Mouse (Mus musculus): ENCODE measurements around the gene Ctnnb1. TPM values are rescaled to one million over a fixed set of nuclear protein-coding genes. Genes with fewer than 3 reads are reported as not detected.
"Not testable (repeated sequence)": the region's sequence is repeated elsewhere in the genome, so short reads cannot be mapped to it uniquely, and the experiment has no call there.

Gene Ctnnb1
- polyA plus RNA-seq, 1 experiment from 2014 or later, result 702 TPM

DNA sequence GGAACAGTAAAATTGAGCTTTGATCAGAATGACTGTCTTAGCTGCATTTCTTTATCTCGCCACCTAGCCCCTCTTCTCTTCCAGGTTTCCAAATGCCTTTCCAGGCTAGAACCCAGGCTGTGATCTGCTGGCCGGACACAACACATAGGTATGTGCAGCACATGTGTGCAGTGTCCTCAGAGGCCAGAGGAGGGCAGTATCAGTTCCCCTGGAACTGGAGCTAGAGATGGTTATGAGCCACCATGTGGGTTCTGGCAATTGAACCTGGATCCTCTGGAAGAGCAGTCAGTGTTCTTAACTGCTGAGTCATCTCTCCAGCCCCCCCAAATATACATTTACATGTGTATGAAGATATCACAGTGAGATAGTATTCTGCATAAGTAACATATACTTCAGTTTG lies 11.4 kb upstream of the Ctnnb1 start:
- not testable (repeated sequence) for ATAC-seq (ENCODE audit: low FRiP score, low TSS enrichment); H3K4me2 ChIP-seq (ENCODE audit: low read length); H3K9me3 ChIP-seq (ENCODE audit: control insufficient read depth, low read length); H3K4me1 ChIP-seq (ENCODE audit: control insufficient read depth, insufficient read depth, low read length); H3K27me3 ChIP-seq (ENCODE audit: control insufficient read depth, insufficient read depth, low read length); H3K4me3 ChIP-seq (replicated peaks; ENCODE audit: low read depth, low read length); H3K9ac ChIP-seq (replicated peaks; ENCODE audit: low read length); H3K36me3 ChIP-seq (ENCODE audit: control insufficient read depth, insufficient read depth, low read length); DNase-seq; H3K27ac ChIP-seq (replicated peaks; ENCODE audit: low read depth, low read length)
- 95% methylated on average over 2 of the region's 2 CpGs for WGBS

GRCm38 (mm10) chr9:120918211-120918610 lies 10.8 kb upstream of the Ctnnb1 start:
- DNase-seq (no peak), ATAC-seq (ENCODE audit: low FRiP score, low TSS enrichment) (no peak)
- Histone ChIP-seq H3K27ac (replicated peaks; ENCODE audit: low read depth, low read length) (no peak overlapping the region), H3K4me3 (replicated peaks; ENCODE audit: low read depth, low read length) (no peak overlapping the region), H3K9me3 (ENCODE audit: control insufficient read depth, low read length) (no peaks in the 10 kb centered on the region), H3K4me2 (ENCODE audit: low read length) (no peak overlapping the region), H3K36me3 (ENCODE audit: control insufficient read depth, insufficient read depth, low read length) (no peaks in the 10 kb centered on the region), H3K9ac (replicated peaks; ENCODE audit: low read length) (no peak overlapping the region), H3K27me3 (ENCODE audit: control insufficient read depth, insufficient read depth, low read length) (no peaks in the 10 kb centered on the region), H3K4me1 (ENCODE audit: control insufficient read depth, insufficient read depth, low read length) (no peaks in the 10 kb centered on the region)
- WGBS, result 68% methylated on average over 5 of the region's 5 CpGs

GRCm38 (mm10) chr9:120918642-120919041 lies 10.4 kb upstream of the Ctnnb1 start:
- ATAC-seq (ENCODE audit: low FRiP score, low TSS enrichment) (no peak), DNase-seq (no peak)
- Histone ChIP-seq H3K4me1 (ENCODE audit: control insufficient read depth, insufficient read depth, low read length) (no peaks in the 10 kb centered on the region), H3K4me2 (ENCODE audit: low read length) (no peak overlapping the region), H3K4me3 (replicated peaks; ENCODE audit: low read depth, low read length) (no peak overlapping the region), H3K9me3 (ENCODE audit: control insufficient read depth, low read length) (no peaks in the 10 kb centered on the region), H3K27me3 (ENCODE audit: control insufficient read depth, insufficient read depth, low read length) (no peaks in the 10 kb centered on the region), H3K9ac (replicated peaks; ENCODE audit: low read length) (no peak overlapping the region), H3K36me3 (ENCODE audit: control insufficient read depth, insufficient read depth, low read length) (no peaks in the 10 kb centered on the region), H3K27ac (replicated peaks; ENCODE audit: low read depth, low read length) (no peak overlapping the region)
- 51% methylated on average over 6 of the region's 6 CpGs for WGBS

GRCm38 (mm10) chr9:120919130-120919529 lies 9.9 kb upstream of the Ctnnb1 start:
- H3K4me1 ChIP-seq (ENCODE audit: control insufficient read depth, insufficient read depth, low read length), result no peaks in the 10 kb centered on the region
- no peaks in the 10 kb centered on the region for H3K36me3 ChIP-seq (ENCODE audit: control insufficient read depth, insufficient read depth, low read length)
- no peaks in the 10 kb centered on the region for H3K9me3 ChIP-seq (ENCODE audit: control insufficient read depth, low read length)
- no peaks in the 10 kb centered on the region for H3K27me3 ChIP-seq (ENCODE audit: control insufficient read depth, insufficient read depth, low read length)
- DNase-seq, result no peak
- ATAC-seq (ENCODE audit: low FRiP score, low TSS enrichment), result no peak
- 80% methylated on average over 5 of the region's 5 CpGs for WGBS
- H3K4me3 ChIP-seq (replicated peaks; ENCODE audit: low read depth, low read length), result no peak overlapping the region
- H3K27ac ChIP-seq (replicated peaks; ENCODE audit: low read depth, low read length), result no peak overlapping the region
- H3K4me2 ChIP-seq (ENCODE audit: low read length), result no peak overlapping the region
- no peak overlapping the region for H3K9ac ChIP-seq (replicated peaks; ENCODE audit: low read length)

DNA sequence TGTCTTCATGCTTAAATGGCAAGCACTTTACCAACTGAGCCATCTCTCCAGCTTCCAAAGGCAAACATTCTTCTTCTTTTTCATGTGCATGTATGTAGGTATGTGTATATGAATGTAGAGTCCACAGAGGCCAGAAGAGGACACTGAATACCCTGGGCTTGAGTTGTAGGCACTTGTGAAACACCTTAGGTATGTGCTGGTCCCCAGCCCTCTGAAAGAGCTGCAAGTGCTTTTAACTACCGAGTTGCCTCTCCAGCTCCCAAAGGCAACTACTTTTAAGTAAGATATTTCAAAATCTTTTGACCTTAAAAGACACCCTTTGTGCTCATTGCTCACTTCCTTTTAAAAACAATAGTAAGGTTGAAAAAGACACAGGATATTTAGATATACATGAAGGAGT lies 2.9 kb upstream of the Ctnnb1 start:
- H3K36me3 ChIP-seq (ENCODE audit: control insufficient read depth, insufficient read depth, low read length), result no peaks in the 10 kb centered on the region
- DNase-seq, result no peak
- no peak overlapping the region for H3K27ac ChIP-seq (replicated peaks; ENCODE audit: low read depth, low read length)
- WGBS, result 71% methylated on average over 1 of the region's 1 CpGs
- no peak overlapping the region for H3K4me3 ChIP-seq (replicated peaks; ENCODE audit: low read depth, low read length)
- no peak overlapping the region for H3K4me2 ChIP-seq (ENCODE audit: low read length)
- H3K9ac ChIP-seq (replicated peaks; ENCODE audit: low read length), result no peak overlapping the region
- H3K4me1 ChIP-seq (ENCODE audit: control insufficient read depth, insufficient read depth, low read length), result peaks cover 9% of the 10 kb centered on the region
- no peaks in the 10 kb centered on the region for H3K9me3 ChIP-seq (ENCODE audit: control insufficient read depth, low read length)
- H3K27me3 ChIP-seq (ENCODE audit: control insufficient read depth, insufficient read depth, low read length), result no peaks in the 10 kb centered on the region
- ATAC-seq (ENCODE audit: low FRiP score, low TSS enrichment), result no peak

GRCm38 (mm10) chr9:120926939-120927606 lies 1.9 kb upstream of the Ctnnb1 start:
- H3K36me3 ChIP-seq (ENCODE audit: control insufficient read depth, insufficient read depth, low read length), result no peaks in the 10 kb centered on the region
- H3K9ac ChIP-seq (replicated peaks; ENCODE audit: low read length), result no peak overlapping the region
- H3K9me3 ChIP-seq (ENCODE audit: control insufficient read depth, low read length), result no peaks in the 10 kb centered on the region
- ATAC-seq (ENCODE audit: low FRiP score, low TSS enrichment) (no peak), DNase-seq (no peak)
- no peak overlapping the region for H3K27ac ChIP-seq (replicated peaks; ENCODE audit: low read depth, low read length)
- 32% methylated on average over 9 of the region's 9 CpGs for WGBS
- peaks cover 9% of the 10 kb centered on the region for H3K4me1 ChIP-seq (ENCODE audit: control insufficient read depth, insufficient read depth, low read length)
- H3K27me3 ChIP-seq (ENCODE audit: control insufficient read depth, insufficient read depth, low read length), result no peaks in the 10 kb centered on the region
- H3K4me3 ChIP-seq (replicated peaks; ENCODE audit: low read depth, low read length), result no peak overlapping the region
- no peak overlapping the region for H3K4me2 ChIP-seq (ENCODE audit: low read length)

GRCm38 (mm10) chr9:120930021-120930420 lies 1.0 kb downstream of the Ctnnb1 start:
- Histone ChIP-seq H3K4me1 (ENCODE audit: control insufficient read depth, insufficient read depth, low read length) (peaks cover 15% of the 10 kb centered on the region), H3K27ac (replicated peaks; ENCODE audit: low read depth, low read length) (peak overlapping the region; percentile 88), H3K4me3 (replicated peaks; ENCODE audit: low read depth, low read length) (peak overlapping the region; percentile 24), H3K9ac (replicated peaks; ENCODE audit: low read length) (peak overlapping the region; percentile 42), H3K36me3 (ENCODE audit: control insufficient read depth, insufficient read depth, low read length) (no peaks in the 10 kb centered on the region), H3K4me2 (ENCODE audit: low read length) (peak overlapping the region; percentile 49), H3K9me3 (ENCODE audit: control insufficient read depth, low read length) (no peaks in the 10 kb centered on the region), H3K27me3 (ENCODE audit: control insufficient read depth, insufficient read depth, low read length) (no peaks in the 10 kb centered on the region)
- DNase-seq (peak; percentile 51), ATAC-seq (ENCODE audit: low FRiP score, low TSS enrichment) (no peak)
- WGBS, result 56% methylated on average over 12 of the region's 12 CpGs

GRCm38 (mm10) chr9:120930811-120931210 lies 1.8 kb downstream of the Ctnnb1 start:
- peak overlapping the region; percentile 24 for H3K4me3 ChIP-seq (replicated peaks; ENCODE audit: low read depth, low read length)
- peak overlapping the region; percentile 49 for H3K4me2 ChIP-seq (ENCODE audit: low read length)
- no peaks in the 10 kb centered on the region for H3K27me3 ChIP-seq (ENCODE audit: control insufficient read depth, insufficient read depth, low read length)
- no peaks in the 10 kb centered on the region for H3K9me3 ChIP-seq (ENCODE audit: control insufficient read depth, low read length)
- H3K36me3 ChIP-seq (ENCODE audit: control insufficient read depth, insufficient read depth, low read length), result no peaks in the 10 kb centered on the region
- peak overlapping the region; percentile 88; the same call in 1 of the 2 replicates for H3K27ac ChIP-seq (replicated peaks; ENCODE audit: low read depth, low read length)
- H3K4me1 ChIP-seq (ENCODE audit: control insufficient read depth, insufficient read depth, low read length), result peaks cover 23% of the 10 kb centered on the region
- peak; percentile 25 for DNase-seq
- H3K9ac ChIP-seq (replicated peaks; ENCODE audit: low read length), result no peak overlapping the region; the same call in 1 of the 2 replicates
- 53% methylated on average over 8 of the region's 8 CpGs for WGBS
- ATAC-seq (ENCODE audit: low FRiP score, low TSS enrichment), result no peak

DNA sequence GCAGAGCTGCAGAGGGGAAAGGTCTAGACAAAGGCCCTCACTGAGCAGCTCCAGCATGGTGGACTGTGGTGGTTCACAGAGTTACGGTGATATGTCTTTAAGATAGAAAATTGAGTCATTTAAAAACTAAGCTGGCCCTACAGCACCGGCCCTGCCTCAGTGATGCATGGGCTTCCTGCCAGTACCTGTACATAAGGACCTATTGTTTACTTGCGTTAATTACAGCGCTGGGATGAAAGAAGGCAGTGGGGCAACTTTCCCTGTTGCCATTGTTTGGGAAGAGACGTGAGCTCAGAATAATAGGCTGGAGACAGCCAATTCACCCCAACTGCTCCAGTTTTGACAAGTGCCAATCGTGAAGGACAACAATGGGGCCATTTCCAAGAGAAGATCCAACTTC lies 3.4 kb downstream of the Ctnnb1 start:
- Histone ChIP-seq H3K9me3 (ENCODE audit: control insufficient read depth, low read length) (no peaks in the 10 kb centered on the region), H3K4me1 (ENCODE audit: control insufficient read depth, insufficient read depth, low read length) (peaks cover 39% of the 10 kb centered on the region), H3K9ac (replicated peaks; ENCODE audit: low read length) (no peak overlapping the region; the same call in 1 of the 2 replicates), H3K27me3 (ENCODE audit: control insufficient read depth, insufficient read depth, low read length) (no peaks in the 10 kb centered on the region), H3K36me3 (ENCODE audit: control insufficient read depth, insufficient read depth, low read length) (no peaks in the 10 kb centered on the region), H3K27ac (replicated peaks; ENCODE audit: low read depth, low read length) (0 out of 2 replicates have a peak overlapping the region, but pooled peaks have one; percentile 60), H3K4me2 (ENCODE audit: low read length) (peak overlapping the region; percentile 49), H3K4me3 (replicated peaks; ENCODE audit: low read depth, low read length) (peak overlapping the region; percentile 25)
- 22% methylated on average over 6 of the region's 6 CpGs for WGBS
- ATAC-seq (ENCODE audit: low FRiP score, low TSS enrichment), result no peak
- DNase-seq, result peak; percentile 36

Measured in midbrain, embryonic 14.5 days (tissue).